Mouse (Mus musculus) layer of hippocampus, adult 2 months (tissue): ENCODE measurements around the gene Slc25a44. TPM values are rescaled to one million over a fixed set of nuclear protein-coding genes. Genes with fewer than 3 reads are reported as not detected.

Source experiments
- DNase-seq, 2 experiments: peaks; one replicate each; pipeline ENCODE4 v3.0.0; 2022; ENCODE audit warnings: low spot score in 2 of 2
- H3K27ac ChIP-seq: fragments of 200-600 bp; 2 replicates; pipeline ENCODE4 v1.8.1; 2022
- H3K4me3 ChIP-seq: fragments of 200-600 bp; 2 replicates; pipeline ENCODE4 v1.8.1; 2022; ENCODE audit warnings: mild to moderate bottlenecking
- CTCF ChIP-seq: fragments of 200-600 bp; conservative IDR thresholded peaks from 2 replicates; pipeline ENCODE4 v1.8.1; 2022; ENCODE audit warnings: antibody characterized with exemption, mild to moderate bottlenecking, moderate library complexity
- total RNA-seq, 2 experiments: library from RNA; stranded (reverse); gene quantifications; 2 replicates each; pipeline ENCODE4 v1.2.3; 2021

Gene Slc25a44
- total RNA-seq, 2 experiments from 2014 or later = 69.5 to 71.8 TPM

GRCm38 (mm10) chr3:88422020-88422720 is 2.8 kb downstream of the Slc25a44 start:
- H3K4me3 ChIP-seq = peak overlapping the region; percentile 32
- TF ChIP-seq CTCF = peak; percentile 28
- peak in 1 of 2 experiments; percentile 30 for DNase-seq
- H3K27ac ChIP-seq = peak overlapping the region; percentile 43; the same call in 1 of the 2 replicates

GRCm38 (mm10) chr3:88420771-88421170 is 4.2 kb downstream of the Slc25a44 start:
- Histone ChIP-seq H3K27ac (no peak overlapping the region), H3K4me3 (no peak overlapping the region)
- DNase-seq = no peak
- TF ChIP-seq CTCF = no peak

- no peak overlapping the region for H3K27ac ChIP-seq
- no peak for DNase-seq
- no peak for TF ChIP-seq CTCF
These were observed 6.9 kb downstream of the Slc25a44 start for GRCm38 (mm10) chr3:88418016-88418415.

GRCm38 (mm10) chr3:88415668-88416067 is 9.3 kb downstream of the Slc25a44 start:
- Histone ChIP-seq H3K27ac (0 out of 2 replicates have a peak overlapping the region, but pooled peaks have one; percentile 10), H3K4me3 (no peak overlapping the region)
- no peak for TF ChIP-seq CTCF
- DNase-seq = no peak

More at GRCm38 (mm10) chr3:88418016-88418415, 6.9 kb downstream of the Slc25a44 start:
- H3K4me3 ChIP-seq = no peak overlapping the region

- no peak overlapping the region for H3K4me3 ChIP-seq
- H3K27ac ChIP-seq = no peak overlapping the region
- DNase-seq = no peak
- TF ChIP-seq CTCF = no peak
These were observed 12.3 kb downstream of the Slc25a44 start for GRCm38 (mm10) chr3:88412636-88413035.

- no peak overlapping the region for H3K4me3 ChIP-seq
- no peak for TF ChIP-seq CTCF
- H3K27ac ChIP-seq = no peak overlapping the region
- DNase-seq = no peak
These were observed 13.3 kb downstream of the Slc25a44 start for GRCm38 (mm10) chr3:88411681-88412080.

GRCm38 (mm10) chr3:88410645-88411031 is 14.3 kb downstream of the Slc25a44 start:
- no peak for TF ChIP-seq CTCF
- DNase-seq = no peak
- H3K4me3 ChIP-seq = peak overlapping the region; percentile 70
- peak overlapping the region; percentile 93 for H3K27ac ChIP-seq

GRCm38 (mm10) chr3:88409741-88410644 is 14.9 kb downstream of the Slc25a44 start, which contains the start of gene Pmf1:
Gene Pmf1 (minus strand): TSS chr3:88410331.
- peak within 1 kb of the TSS; percentile 70 for H3K4me3 ChIP-seq
- TF ChIP-seq CTCF = 0 out of 2 replicates have a peak, but pooled peaks have one; percentile 8
- DNase-seq = peak; percentile 88 to 93
- peak within 1 kb of the TSS; percentile 93 for H3K27ac ChIP-seq

GRCm38 (mm10) chr3:88408953-88409352 is 16.0 kb downstream of the Slc25a44 start:
- no peak overlapping the region for H3K4me3 ChIP-seq
- TF ChIP-seq CTCF = no peak
- no peak overlapping the region for H3K27ac ChIP-seq
- DNase-seq = no peak

- Histone ChIP-seq H3K4me3 (no peak overlapping the region), H3K27ac (no peak overlapping the region)
- TF ChIP-seq CTCF = no peak
- no peak for DNase-seq
These were observed 17.4 kb downstream of the Slc25a44 start for GRCm38 (mm10) chr3:88407529-88407928.

- Histone ChIP-seq H3K4me3 (no peak overlapping the region), H3K27ac (no peak overlapping the region)
- TF ChIP-seq CTCF = peak; percentile 98
- DNase-seq = peak; percentile 61 to 71
These were observed 17.8 kb downstream of the Slc25a44 start for GRCm38 (mm10) chr3:88407090-88407489.

- no peak for DNase-seq
- Histone ChIP-seq H3K4me3 (no peak overlapping the region), H3K27ac (no peak overlapping the region)
- TF ChIP-seq CTCF = no peak
These were observed 21.3 kb downstream of the Slc25a44 start for GRCm38 (mm10) chr3:88403522-88404230.

GRCm38 (mm10) chr3:88398666-88399065 is 26.3 kb downstream of the Slc25a44 start:
- Histone ChIP-seq H3K27ac (no peak overlapping the region), H3K4me3 (no peak overlapping the region)
- TF ChIP-seq CTCF = no peak
- no peak for DNase-seq
